Mouse (Mus musculus) stomach, embryonic 16.5 days (tissue): ENCODE measurements at regions not wholly inside any gene's neighbourhood (a gene's known extent, or its start where the extent isn't known, plus 50 kb on each side); places are given as distances from the start of the nearest gene placed in this dataset.

ENCODE experiments used
- ATAC-seq: fragments of 200-750 bp; cut with Nextera tagmentation; 2 replicates; pipeline ENCODE4 v1.8.0; 2017; ENCODE audit warnings: moderate number of reproducible peaks, moderate TSS enrichment; ENCODE audit not compliant: insufficient read depth, low FRiP score
- H3K27ac ChIP-seq: fragments of 300-500 bp; sonication (generic); 2 replicates; pipeline ENCODE4 v1.5.1; 2014; ENCODE audit warnings: low read length
- H3K27me3 ChIP-seq: fragments of 300-500 bp; sonication (generic); 2 replicates; pipeline ENCODE4 v1.6.1; 2014; ENCODE audit warnings: low read length, control low read depth, mixed read lengths; ENCODE audit not compliant: control insufficient read depth, insufficient read depth
- H3K36me3 ChIP-seq: fragments of 300-500 bp; sonication (generic); 2 replicates; pipeline ENCODE4 v1.6.1; 2014; ENCODE audit warnings: low read length; ENCODE audit not compliant: control insufficient read depth, insufficient read depth
- H3K4me1 ChIP-seq: fragments of 300-500 bp; sonication (generic); 2 replicates; pipeline ENCODE4 v1.6.1; 2014; ENCODE audit warnings: low read length, control low read depth, mixed read lengths; ENCODE audit not compliant: control insufficient read depth, insufficient read depth
- H3K4me2 ChIP-seq: fragments of 300-500 bp; sonication (generic); 2 replicates; pipeline ENCODE4 v1.6.1; 2014; ENCODE audit warnings: low read depth, low read length, mixed read lengths
- H3K4me3 ChIP-seq: fragments of 300-500 bp; sonication (generic); replicated peaks from 2 replicates; pipeline ENCODE4 v1.5.1; 2014; ENCODE audit warnings: mild to moderate bottlenecking, low read length
- H3K9ac ChIP-seq: fragments of 300-500 bp; sonication (generic); 2 replicates; pipeline ENCODE4 v1.6.1; 2014; ENCODE audit warnings: low read length
- H3K9me3 ChIP-seq: fragments of 300-500 bp; sonication (generic); replicated peaks from 2 replicates; pipeline ENCODE4 v1.6.1; 2016; ENCODE audit warnings: low read length, control low read depth; ENCODE audit not compliant: control insufficient read depth
- WGBS: fragments of 180-500 bp; shearing (Covaris S2); extraction: QIAGEN DNeasy Blood & Tissue Kit; methylation state at CpG from one replicate; pipeline ENCODE4 v1.1.7; 2014; 5-methylcytosine and 5-hydroxymethylcytosine counted together

DNA sequence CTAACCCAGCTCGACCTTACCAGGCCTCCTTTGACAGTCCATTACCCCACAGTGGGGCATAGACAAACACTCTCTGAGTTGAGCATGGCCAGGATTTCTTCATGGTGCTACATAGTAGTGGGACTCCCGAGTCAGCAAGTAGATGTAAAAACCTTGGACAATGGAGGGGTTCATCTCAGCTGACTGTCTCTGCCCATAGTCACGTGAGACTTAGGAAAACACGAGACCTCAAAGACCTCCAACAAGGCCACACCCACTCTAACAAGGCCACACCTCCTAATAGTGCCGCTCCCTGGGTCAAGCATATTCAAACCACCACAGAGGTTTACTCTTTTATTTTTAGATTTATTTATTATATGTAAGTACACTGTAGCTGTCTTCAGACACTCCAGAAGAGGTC, 52.5 kb upstream of the Cldn24 start:
- Histone ChIP-seq H3K36me3 (no peaks in the 10 kb centered on the region), H3K4me1 (no peaks in the 10 kb centered on the region), H3K27ac (no peak overlapping the region), H3K27me3 (no peaks in the 10 kb centered on the region), H3K9ac (no peak overlapping the region), H3K4me3 (no peak overlapping the region), H3K9me3 (no peaks in the 10 kb centered on the region), H3K4me2 (no peak overlapping the region)
- no peak for ATAC-seq
- WGBS = 81% methylated on average over 5 of the region's 5 CpGs

DNA sequence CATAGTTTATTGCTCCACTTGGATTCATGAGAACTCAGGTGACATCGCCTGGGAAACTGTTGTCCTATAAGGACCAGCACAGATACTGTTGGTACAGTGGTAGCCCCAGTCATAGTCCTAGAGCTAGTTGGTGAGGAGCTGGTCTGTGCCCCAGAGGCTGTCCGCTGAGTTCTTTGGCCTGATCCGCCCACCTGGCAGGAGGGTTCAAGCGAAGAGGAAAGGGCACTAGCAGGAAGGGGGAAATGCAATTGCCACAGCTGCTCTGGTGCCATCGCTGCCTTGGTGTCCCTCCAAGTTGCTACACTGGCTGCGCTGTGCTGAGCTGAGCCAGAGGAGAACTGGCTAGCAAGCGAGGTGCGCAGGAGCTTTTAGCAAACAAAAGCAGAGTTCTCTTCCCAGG, 53.2 kb upstream of the Cldn24 start:
- no peak overlapping the region for H3K27ac ChIP-seq
- ATAC-seq = no peak
- H3K4me2 ChIP-seq = no peak overlapping the region
- no peaks in the 10 kb centered on the region for H3K36me3 ChIP-seq
- H3K4me1 ChIP-seq = no peaks in the 10 kb centered on the region
- no peaks in the 10 kb centered on the region for H3K9me3 ChIP-seq
- no peaks in the 10 kb centered on the region for H3K27me3 ChIP-seq
- WGBS = 87% methylated on average over 8 of the region's 8 CpGs
- no peak overlapping the region for H3K9ac ChIP-seq
- H3K4me3 ChIP-seq = no peak overlapping the region

DNA sequence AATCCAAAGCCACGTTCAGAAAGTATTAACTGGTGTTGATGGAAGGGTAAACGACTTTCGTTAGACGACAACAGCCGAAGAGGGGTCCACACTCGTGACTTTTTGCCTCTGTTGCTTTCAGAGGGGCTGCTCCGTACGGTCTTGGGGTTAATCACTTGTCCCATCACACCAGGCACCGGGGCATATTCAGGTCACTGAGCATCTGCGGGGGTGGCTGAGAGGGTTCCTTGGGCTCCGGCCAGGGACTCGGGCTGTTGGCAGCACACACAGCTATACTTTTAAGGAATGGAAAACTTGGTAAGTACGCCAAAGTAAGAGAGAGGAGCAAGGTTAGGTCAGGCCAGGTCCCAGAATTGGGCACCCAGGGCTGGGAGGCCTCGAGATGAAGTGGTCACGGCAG, 50.7 kb upstream of the Cdkn2aip start:
- H3K4me1 ChIP-seq = 0 out of 2 replicates have a peak, but pooled peaks cover 5% of the 10 kb centered on the region
- H3K9me3 ChIP-seq = no peaks in the 10 kb centered on the region
- no peak overlapping the region for H3K9ac ChIP-seq
- 53% methylated on average over 15 of the region's 15 CpGs for WGBS
- H3K4me3 ChIP-seq = no peak overlapping the region
- no peaks in the 10 kb centered on the region for H3K27me3 ChIP-seq
- no peaks in the 10 kb centered on the region for H3K36me3 ChIP-seq
- H3K27ac ChIP-seq = peak overlapping the region; percentile 0; the same call in 1 of the 2 replicates
- peak overlapping the region; percentile 32 for H3K4me2 ChIP-seq
- ATAC-seq = peak; percentile 25; the same call in 1 of the 2 replicates

DNA sequence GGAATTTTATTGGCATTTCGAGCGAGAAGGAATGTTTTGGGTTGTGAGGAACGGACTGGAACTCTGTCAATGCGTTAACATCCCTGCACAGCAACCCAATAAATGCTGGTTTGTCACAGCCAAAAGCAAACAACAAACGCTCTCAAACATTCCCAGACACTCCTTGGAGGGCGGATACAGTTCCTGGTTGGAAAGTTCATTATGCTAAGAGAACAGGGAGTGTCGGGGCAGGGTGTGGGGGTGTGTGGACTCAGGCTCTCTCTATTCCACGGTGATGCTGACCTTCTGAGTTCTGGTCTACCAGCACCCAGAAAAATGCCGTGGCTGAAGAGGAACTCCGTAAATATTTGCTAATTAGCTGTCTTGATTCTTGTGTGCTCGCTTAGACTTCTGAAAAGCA, 50.3 kb upstream of the Cdkn2aip start:
- 0 out of 2 replicates have a peak, but pooled peaks cover 5% of the 10 kb centered on the region for H3K4me1 ChIP-seq
- H3K4me3 ChIP-seq = no peak overlapping the region
- WGBS = 36% methylated on average over 11 of the region's 11 CpGs
- peak; percentile 89 for ATAC-seq
- peak overlapping the region; percentile 0; the same call in 1 of the 2 replicates for H3K27ac ChIP-seq
- no peaks in the 10 kb centered on the region for H3K36me3 ChIP-seq
- H3K9ac ChIP-seq = no peak overlapping the region
- no peaks in the 10 kb centered on the region for H3K9me3 ChIP-seq
- H3K4me2 ChIP-seq = peak overlapping the region; percentile 32
- H3K27me3 ChIP-seq = no peaks in the 10 kb centered on the region
